Mouse (Mus musculus): ENCODE measurements around the gene Slc6a15.

Slc6a15 gene

DNA sequence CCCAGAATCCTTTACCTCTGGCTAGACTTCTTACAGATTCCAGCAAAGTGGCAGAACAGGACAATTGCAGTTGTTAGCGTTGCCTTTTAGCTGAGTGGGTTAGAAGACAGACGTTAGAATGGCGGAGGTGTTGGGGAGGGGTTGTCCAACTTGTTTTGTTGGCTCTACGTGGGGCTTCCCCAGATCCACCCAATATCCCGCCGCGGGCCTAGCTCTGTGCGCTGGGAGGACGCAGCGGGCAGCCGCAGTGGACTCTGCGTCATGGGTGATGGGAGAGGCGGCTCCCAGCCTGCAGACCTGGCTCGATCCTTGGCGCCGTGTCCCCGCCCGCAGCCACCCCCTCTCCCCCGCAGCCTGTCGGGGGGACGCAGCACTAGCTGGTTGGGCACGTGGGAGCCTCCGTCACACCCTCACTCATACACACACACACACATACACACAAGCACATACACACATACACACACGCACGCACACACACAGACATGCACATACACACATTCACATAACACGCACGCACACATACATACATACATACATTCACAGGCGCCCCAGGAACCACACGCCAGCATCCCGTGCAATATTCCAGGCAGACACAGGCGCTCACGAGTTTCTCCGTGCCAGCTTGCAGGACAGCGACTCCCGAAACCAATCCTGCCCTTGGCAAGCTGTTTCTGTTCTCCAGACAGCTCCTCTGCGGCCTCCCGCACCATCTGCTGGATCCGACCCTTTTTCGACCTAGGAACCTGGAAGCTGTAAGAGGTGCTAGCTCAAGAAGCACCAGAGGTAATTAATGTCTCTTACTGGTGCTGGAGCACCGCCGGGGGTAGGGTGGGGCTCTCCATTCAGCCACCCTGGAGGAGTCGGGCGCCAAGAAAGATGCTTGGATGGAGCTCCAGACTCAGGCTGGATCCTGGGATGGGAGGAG is at the start of gene Slc6a15:
TSS of gene Slc6a15 (plus strand) at position 413 of the 925 bp plus-strand sequence.
- Histone ChIP-seq H3K36me3 (ENCODE audit: insufficient read depth, low read length) (no peaks in the 10 kb centered on the region), H3K4me3 (replicated peaks; ENCODE audit: low read length) (peak within 1 kb of the TSS; percentile 79), H3K4me1 (replicated peaks; ENCODE audit: low read depth, low read length) (peaks cover 31% of the 10 kb centered on the region), H3K27me3 (ENCODE audit: insufficient read depth, low read length) (no peaks in the 10 kb centered on the region), H3K9me3 (ENCODE audit: low read length) (no peaks in the 10 kb centered on the region)
- TF ChIP-seq NANOG (IDR thresholded peaks at IDR 0.05; ENCODE audit: borderline replicate concordance, low read length) (no peak), CTCF (conservative IDR thresholded peaks at IDR 0.05; ENCODE audit: low read length) (no peak), POU5F1 (IDR thresholded peaks at IDR 0.05; ENCODE audit: borderline replicate concordance, low read length) (no peak)

DNA sequence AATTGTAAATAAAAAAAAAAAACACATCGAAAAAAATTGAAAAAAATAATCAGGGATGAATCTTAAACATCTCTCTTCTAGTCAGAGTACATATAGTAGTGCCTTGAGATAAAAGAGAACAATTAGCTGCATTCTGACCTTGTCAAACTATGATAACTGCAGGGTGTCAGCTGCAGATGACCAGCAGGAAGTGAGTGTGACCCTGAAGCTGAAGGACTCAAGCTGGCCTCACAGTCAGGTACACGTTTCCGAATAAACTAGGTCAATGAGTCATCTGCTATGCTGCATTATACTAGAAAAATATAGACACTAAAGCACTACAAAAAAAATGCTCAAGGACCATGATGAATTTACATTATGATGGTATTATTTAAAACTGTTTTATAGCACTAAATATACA is 45.6 kb upstream of the Slc6a15 start:
- no peaks in the 10 kb centered on the region for H3K36me3 ChIP-seq (ENCODE audit: insufficient read depth, low read length)

DNA sequence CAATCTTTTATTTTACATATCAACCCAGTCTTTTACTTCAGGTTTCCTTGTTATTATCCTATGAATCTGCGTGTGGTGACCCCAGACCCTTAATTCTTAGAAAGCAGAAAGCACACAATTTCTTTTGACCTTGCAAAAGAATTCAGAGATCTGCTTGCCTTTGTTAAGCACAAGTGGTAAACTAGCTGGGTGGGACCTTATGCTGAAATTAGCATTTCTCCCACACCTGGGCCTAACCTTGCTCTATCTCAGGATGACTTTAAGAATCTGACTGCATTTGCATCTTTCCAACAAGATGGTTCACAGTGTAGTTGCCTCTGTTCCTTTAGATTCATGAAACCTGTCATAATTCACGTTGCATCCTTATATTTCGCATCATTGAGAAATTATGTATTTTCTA is 44.2 kb upstream of the Slc6a15 start:
- Histone ChIP-seq H3K9me3 (ENCODE audit: low read length) (peaks cover 14% of the 10 kb centered on the region), H3K27me3 (ENCODE audit: insufficient read depth, low read length) (no peaks in the 10 kb centered on the region), H3K4me1 (replicated peaks; ENCODE audit: low read depth, low read length) (peaks cover 13% of the 10 kb centered on the region), H3K4me3 (replicated peaks; ENCODE audit: low read length) (no peak overlapping the region), H3K36me3 (ENCODE audit: insufficient read depth, low read length) (no peaks in the 10 kb centered on the region)
- no peak for TF ChIP-seq CTCF (conservative IDR thresholded peaks at IDR 0.05; ENCODE audit: low read length)
- no peak for TF ChIP-seq POU5F1 (IDR thresholded peaks at IDR 0.05; ENCODE audit: borderline replicate concordance, low read length)
- TF ChIP-seq NANOG (IDR thresholded peaks at IDR 0.05; ENCODE audit: borderline replicate concordance, low read length) = no peak; the same call in 1 of the 2 replicates

More for the DNA sequence above, 45.6 kb upstream of the Slc6a15 start:
- Histone ChIP-seq H3K4me3 (replicated peaks; ENCODE audit: low read length) (no peak overlapping the region), H3K9me3 (ENCODE audit: low read length) (peaks cover 14% of the 10 kb centered on the region), H3K4me1 (replicated peaks; ENCODE audit: low read depth, low read length) (peaks cover 13% of the 10 kb centered on the region), H3K27me3 (ENCODE audit: insufficient read depth, low read length) (no peaks in the 10 kb centered on the region)
- TF ChIP-seq CTCF (conservative IDR thresholded peaks at IDR 0.05; ENCODE audit: low read length) = no peak
- TF ChIP-seq NANOG (IDR thresholded peaks at IDR 0.05; ENCODE audit: borderline replicate concordance, low read length) = no peak
- no peak for TF ChIP-seq POU5F1 (IDR thresholded peaks at IDR 0.05; ENCODE audit: borderline replicate concordance, low read length)

DNA sequence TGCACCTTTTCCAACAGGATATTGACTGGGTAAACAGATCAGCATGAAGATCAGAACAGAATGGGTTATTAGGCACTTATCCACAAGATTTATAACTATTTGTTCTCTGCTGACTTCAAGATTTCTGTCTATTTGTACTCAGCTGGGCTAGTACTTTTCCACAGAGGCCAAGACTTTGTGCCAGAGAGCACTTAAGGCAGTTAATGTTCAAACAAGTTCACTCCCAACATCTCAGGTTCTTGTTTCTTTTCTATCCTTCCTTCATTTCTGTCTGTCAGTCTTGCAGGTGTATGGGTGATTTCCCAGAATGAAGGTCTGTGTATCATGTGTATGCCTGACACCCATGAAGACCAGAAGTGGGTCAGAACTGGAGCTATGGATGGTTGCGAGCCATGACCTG is 33.3 kb upstream of the Slc6a15 start:
- H3K4me3 ChIP-seq (replicated peaks; ENCODE audit: low read length) = no peak overlapping the region
- 0 out of 2 replicates have a peak, but pooled peaks cover 3% of the 10 kb centered on the region for H3K4me1 ChIP-seq (replicated peaks; ENCODE audit: low read depth, low read length)
- TF ChIP-seq POU5F1 (IDR thresholded peaks at IDR 0.05; ENCODE audit: borderline replicate concordance, low read length) = no peak
- no peaks in the 10 kb centered on the region for H3K9me3 ChIP-seq (ENCODE audit: low read length)
- no peaks in the 10 kb centered on the region for H3K36me3 ChIP-seq (ENCODE audit: insufficient read depth, low read length)
- no peaks in the 10 kb centered on the region for H3K27me3 ChIP-seq (ENCODE audit: insufficient read depth, low read length)

DNA sequence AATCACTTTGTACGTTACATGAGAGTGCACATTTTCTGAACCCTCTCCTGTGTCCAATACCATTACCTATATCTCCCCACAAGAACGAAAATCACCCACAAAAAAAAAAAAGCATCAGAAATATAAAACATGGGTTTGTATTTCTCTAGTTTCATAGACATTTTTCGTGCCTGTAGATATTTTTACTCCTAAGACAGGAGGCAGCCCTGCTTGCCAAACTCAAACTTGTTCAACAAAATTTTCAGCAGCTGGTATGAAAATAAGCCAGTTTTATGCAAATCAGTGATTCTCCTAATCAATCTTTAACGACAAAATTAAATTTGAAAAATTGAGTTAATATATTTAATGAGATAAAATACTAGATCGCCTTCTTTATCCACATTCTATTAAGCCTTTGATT is 27.7 kb upstream of the Slc6a15 start:
- no peak overlapping the region for H3K4me3 ChIP-seq (replicated peaks; ENCODE audit: low read length)
- H3K9me3 ChIP-seq (ENCODE audit: low read length) = no peaks in the 10 kb centered on the region
- peaks cover 10% of the 10 kb centered on the region for H3K4me1 ChIP-seq (replicated peaks; ENCODE audit: low read depth, low read length)
- no peaks in the 10 kb centered on the region for H3K36me3 ChIP-seq (ENCODE audit: insufficient read depth, low read length)
- TF ChIP-seq NANOG (IDR thresholded peaks at IDR 0.05; ENCODE audit: borderline replicate concordance, low read length) = no peak
- no peak for TF ChIP-seq CTCF (conservative IDR thresholded peaks at IDR 0.05; ENCODE audit: low read length)
- no peak for TF ChIP-seq POU5F1 (IDR thresholded peaks at IDR 0.05; ENCODE audit: borderline replicate concordance, low read length)
- H3K27me3 ChIP-seq (ENCODE audit: insufficient read depth, low read length) = no peaks in the 10 kb centered on the region

DNA sequence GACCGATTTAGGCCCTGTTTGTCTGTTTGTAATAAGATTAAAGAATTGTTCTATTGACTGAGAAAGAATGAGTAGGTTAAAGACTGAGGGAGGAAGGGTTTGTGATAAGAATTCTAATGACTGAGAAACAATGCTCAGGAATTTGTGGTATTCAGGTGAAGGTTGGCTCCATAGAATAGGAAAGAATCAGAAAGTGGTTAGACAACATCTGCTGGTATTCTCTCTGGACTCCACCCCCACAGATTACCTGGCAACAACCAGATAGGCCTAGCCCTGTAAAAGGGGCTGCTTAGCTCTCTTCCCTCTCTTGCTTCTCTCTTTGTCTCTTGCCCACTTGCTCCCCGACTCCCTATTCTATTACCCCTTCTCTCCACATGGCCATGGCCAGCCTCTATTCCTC is 20.8 kb upstream of the Slc6a15 start:
- no peak for TF ChIP-seq CTCF (conservative IDR thresholded peaks at IDR 0.05; ENCODE audit: low read length)
- TF ChIP-seq NANOG (IDR thresholded peaks at IDR 0.05; ENCODE audit: borderline replicate concordance, low read length) = peak; percentile 24; the same call in 1 of the 2 replicates
- H3K27me3 ChIP-seq (ENCODE audit: insufficient read depth, low read length) = no peaks in the 10 kb centered on the region
- H3K4me1 ChIP-seq (replicated peaks; ENCODE audit: low read depth, low read length) = peaks cover 30% of the 10 kb centered on the region
- H3K4me3 ChIP-seq (replicated peaks; ENCODE audit: low read length) = no peak overlapping the region
- H3K36me3 ChIP-seq (ENCODE audit: insufficient read depth, low read length) = no peaks in the 10 kb centered on the region
- no peaks in the 10 kb centered on the region for H3K9me3 ChIP-seq (ENCODE audit: low read length)

DNA sequence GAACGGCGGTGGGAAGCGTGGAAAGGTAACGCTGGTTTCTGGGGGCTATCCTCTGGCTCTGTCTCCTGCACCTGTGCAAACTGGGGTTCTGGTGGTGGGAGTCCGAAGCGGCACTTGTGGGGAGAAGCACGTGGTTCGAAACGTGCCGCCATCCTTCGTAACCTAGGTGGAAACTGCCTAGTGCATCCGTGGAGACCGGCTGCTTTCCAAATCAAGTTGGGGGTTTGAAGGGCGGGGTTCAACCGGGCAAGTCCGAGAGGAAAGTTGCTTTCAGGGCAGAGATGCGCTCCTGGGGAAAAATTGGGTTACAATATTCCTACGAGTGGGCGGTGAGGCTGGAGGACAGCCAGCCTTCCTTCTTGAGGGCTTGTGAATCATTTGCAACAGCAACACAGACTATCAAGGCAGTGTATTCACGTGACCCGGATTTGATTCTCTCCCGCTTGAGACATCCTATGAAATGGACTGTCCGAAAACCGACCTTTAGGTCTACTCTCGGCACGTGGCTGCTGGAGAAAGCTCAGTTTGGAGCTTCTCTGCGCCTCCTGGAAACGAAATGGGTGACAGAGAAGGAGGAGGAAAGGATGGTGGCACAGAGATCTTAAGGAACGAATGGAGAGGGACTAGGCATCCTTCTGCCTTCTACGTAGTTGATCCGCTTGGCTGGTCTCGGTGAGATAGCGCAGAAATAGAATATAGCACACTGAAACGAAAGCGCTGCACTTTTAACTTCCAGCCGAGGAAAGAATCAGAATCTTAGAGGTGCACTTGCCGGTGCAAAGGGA is 905 bp downstream of the Slc6a15 start:
- H3K36me3 ChIP-seq (ENCODE audit: insufficient read depth, low read length) = no peaks in the 10 kb centered on the region
- H3K4me3 ChIP-seq (replicated peaks; ENCODE audit: low read length) = peak overlapping the region; percentile 79
- no peak for TF ChIP-seq CTCF (conservative IDR thresholded peaks at IDR 0.05; ENCODE audit: low read length)
- TF ChIP-seq NANOG (IDR thresholded peaks at IDR 0.05; ENCODE audit: borderline replicate concordance, low read length) = no peak
- TF ChIP-seq POU5F1 (IDR thresholded peaks at IDR 0.05; ENCODE audit: borderline replicate concordance, low read length) = no peak
- no peaks in the 10 kb centered on the region for H3K9me3 ChIP-seq (ENCODE audit: low read length)
- H3K27me3 ChIP-seq (ENCODE audit: insufficient read depth, low read length) = no peaks in the 10 kb centered on the region
- H3K4me1 ChIP-seq (replicated peaks; ENCODE audit: low read depth, low read length) = peaks cover 31% of the 10 kb centered on the region

DNA sequence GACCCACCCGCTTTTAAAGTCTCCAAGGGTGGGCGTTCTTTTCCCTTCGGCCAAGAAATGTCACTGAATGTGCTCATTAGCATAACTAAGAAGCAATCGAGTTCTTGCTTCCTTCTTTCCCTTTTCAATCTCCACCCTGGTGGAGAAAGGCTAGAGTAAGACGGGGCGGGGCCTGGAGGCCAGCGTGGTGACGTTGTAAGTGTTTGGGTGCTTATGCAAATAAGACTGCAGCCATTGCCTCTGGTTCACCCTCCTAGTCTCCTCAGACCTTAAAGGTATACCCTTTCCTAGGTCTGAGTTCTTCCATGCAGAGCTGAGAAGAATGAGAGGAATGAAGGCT is 1.5 kb downstream of the Slc6a15 start:
- Histone ChIP-seq H3K4me1 (replicated peaks; ENCODE audit: low read depth, low read length) (peaks cover 31% of the 10 kb centered on the region), H3K27me3 (ENCODE audit: insufficient read depth, low read length) (no peaks in the 10 kb centered on the region), H3K9me3 (ENCODE audit: low read length) (no peaks in the 10 kb centered on the region), H3K36me3 (ENCODE audit: insufficient read depth, low read length) (no peaks in the 10 kb centered on the region), H3K4me3 (replicated peaks; ENCODE audit: low read length) (peak overlapping the region; percentile 79)
- TF ChIP-seq NANOG (IDR thresholded peaks at IDR 0.05; ENCODE audit: borderline replicate concordance, low read length) (peak; percentile 74), CTCF (conservative IDR thresholded peaks at IDR 0.05; ENCODE audit: low read length) (no peak)
